Mouse (Mus musculus): ENCODE measurements at regions not wholly inside any gene's neighbourhood (a gene's known extent, or its start where the extent isn't known, plus 50 kb on each side); places are given as distances from the start of the nearest gene placed in this dataset.

DNA sequence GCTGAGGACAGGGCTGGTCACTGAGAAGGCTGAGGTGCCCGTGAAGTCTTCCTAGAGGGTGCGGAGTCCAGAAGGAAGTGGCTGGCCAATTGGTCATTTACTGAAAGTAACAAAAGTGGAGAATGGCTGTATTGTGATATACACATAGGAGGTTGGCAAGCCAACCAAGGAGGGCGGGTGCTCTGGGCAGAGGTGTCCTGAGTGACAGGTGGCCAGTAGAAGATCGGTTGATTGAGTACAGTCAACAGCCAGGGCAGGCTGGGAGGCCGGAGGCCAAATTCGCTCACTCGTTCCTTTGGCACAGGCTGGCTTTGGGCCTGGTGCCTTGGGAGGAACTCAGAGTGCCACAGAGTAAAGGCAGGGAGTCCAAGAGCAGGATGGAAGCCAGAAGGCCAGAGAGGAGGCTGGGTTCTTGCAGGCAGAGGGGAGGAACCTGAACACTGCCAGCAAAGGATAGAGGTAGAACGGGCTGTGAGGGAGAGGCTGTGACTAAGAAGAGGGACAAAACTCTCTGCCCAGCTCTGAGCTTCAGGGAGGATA lies 68.3 kb downstream of the Gm11733 start:
- no peaks in the 10 kb centered on the region for H3K36me3 ChIP-seq (ENCODE audit: control insufficient read depth, insufficient read depth, low read length)
- H3K27me3 ChIP-seq (ENCODE audit: control insufficient read depth, insufficient read depth, low read length) = no peaks in the 10 kb centered on the region
- H3K27ac ChIP-seq (ENCODE audit: control insufficient read depth, insufficient read depth, low read depth, low read length) = no peak overlapping the region
- TF ChIP-seq CTCF (IDR thresholded peaks at IDR 0.05; ENCODE audit: control insufficient read depth, insufficient read depth, insufficient replicate concordance, low read depth, low read length) = no peak
- TF ChIP-seq POLR2A (IDR thresholded peaks at IDR 0.05; ENCODE audit: control insufficient read depth, low read depth, low read length) = no peak
- no peaks in the 10 kb centered on the region for H3K4me1 ChIP-seq (ENCODE audit: control insufficient read depth, insufficient read depth, low read length)
- H3K4me3 ChIP-seq (ENCODE audit: control insufficient read depth, low read depth, low read length) = no peak overlapping the region

DNA sequence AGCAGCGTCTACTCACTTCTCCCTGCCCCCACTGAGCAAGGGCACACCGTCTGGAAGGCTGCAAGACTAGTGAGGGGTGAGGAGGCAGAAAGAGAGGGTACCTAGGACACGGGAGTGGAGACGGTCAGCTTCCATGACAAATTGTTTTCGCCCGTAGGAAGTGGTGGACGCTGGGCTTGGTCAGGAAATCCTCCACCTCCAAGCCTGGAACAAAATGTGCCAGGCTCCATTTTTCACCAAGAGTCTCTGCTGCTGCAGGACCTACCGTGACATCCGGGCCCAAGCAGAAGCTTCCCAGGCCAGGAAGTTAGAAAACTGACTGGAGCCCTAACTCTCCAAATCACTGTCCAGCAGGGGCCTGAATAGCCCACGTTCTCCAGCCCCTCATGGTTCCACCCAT lies 69.9 kb downstream of the Gm11733 start:
- H3K27me3 ChIP-seq (ENCODE audit: control insufficient read depth, insufficient read depth, low read length) = no peaks in the 10 kb centered on the region
- no peak for TF ChIP-seq POLR2A (IDR thresholded peaks at IDR 0.05; ENCODE audit: control insufficient read depth, low read depth, low read length)
- TF ChIP-seq CTCF (IDR thresholded peaks at IDR 0.05; ENCODE audit: control insufficient read depth, insufficient read depth, insufficient replicate concordance, low read depth, low read length) = no peak
- H3K4me3 ChIP-seq (ENCODE audit: control insufficient read depth, low read depth, low read length) = no peak overlapping the region
- no peaks in the 10 kb centered on the region for H3K4me1 ChIP-seq (ENCODE audit: control insufficient read depth, insufficient read depth, low read length)
- H3K27ac ChIP-seq (ENCODE audit: control insufficient read depth, insufficient read depth, low read depth, low read length) = no peak overlapping the region
- H3K36me3 ChIP-seq (ENCODE audit: control insufficient read depth, insufficient read depth, low read length) = no peaks in the 10 kb centered on the region

DNA sequence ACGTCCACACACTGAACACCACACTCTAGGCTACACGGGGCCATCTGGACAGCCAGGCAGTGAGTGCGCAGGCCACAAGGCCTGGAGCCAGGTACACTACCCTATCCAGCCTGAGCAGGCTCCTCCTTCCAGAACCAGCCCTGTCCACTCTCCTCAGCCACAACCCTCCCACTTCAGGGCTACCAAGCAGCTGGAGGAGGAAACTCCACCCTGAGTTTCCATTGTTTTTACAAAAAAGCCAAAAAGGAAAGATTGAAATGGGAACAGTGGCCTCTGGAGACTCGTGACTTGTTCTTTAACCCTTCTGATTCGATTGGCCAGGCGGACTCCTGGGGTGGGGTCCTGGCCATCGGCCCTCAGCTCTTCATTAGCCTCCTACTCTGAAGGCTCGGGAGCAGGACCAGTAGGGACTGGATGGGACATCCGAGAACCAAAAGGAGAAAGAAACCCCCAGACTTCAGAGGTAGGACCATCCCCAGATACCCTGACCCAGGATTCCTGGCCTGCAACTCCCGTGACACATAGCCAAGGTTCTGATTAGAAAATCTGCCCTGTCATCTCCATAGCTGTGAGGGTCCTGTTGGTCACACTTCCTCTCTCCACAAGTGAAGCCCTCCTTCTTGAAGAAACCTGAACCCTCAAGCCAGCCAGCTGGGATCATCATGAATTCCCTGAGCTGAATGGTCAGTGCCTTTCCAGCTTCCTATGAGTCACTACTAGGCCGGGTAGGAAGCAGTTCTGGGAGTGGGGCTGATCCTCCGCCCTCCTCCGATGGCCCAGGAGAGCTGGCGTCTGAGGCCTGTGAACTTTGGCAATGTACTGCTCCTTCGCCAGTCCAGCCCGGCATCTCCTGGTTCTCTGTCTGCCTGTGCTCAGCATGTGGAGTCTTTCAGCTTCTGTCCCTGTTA lies 73.6 kb downstream of the Gm11733 start:
- Histone ChIP-seq H3K4me3 (ENCODE audit: control insufficient read depth, low read depth, low read length) (no peak overlapping the region), H3K27ac (ENCODE audit: control insufficient read depth, insufficient read depth, low read depth, low read length) (no peak overlapping the region; the same call in 1 of the 2 replicates), H3K27me3 (ENCODE audit: control insufficient read depth, insufficient read depth, low read length) (no peaks in the 10 kb centered on the region), H3K36me3 (ENCODE audit: control insufficient read depth, insufficient read depth, low read length) (no peaks in the 10 kb centered on the region), H3K4me1 (ENCODE audit: control insufficient read depth, insufficient read depth, low read length) (no peaks in the 10 kb centered on the region)
- TF ChIP-seq CTCF (IDR thresholded peaks at IDR 0.05; ENCODE audit: control insufficient read depth, insufficient read depth, insufficient replicate concordance, low read depth, low read length) (no peak), POLR2A (IDR thresholded peaks at IDR 0.05; ENCODE audit: control insufficient read depth, low read depth, low read length) (no peak)

DNA sequence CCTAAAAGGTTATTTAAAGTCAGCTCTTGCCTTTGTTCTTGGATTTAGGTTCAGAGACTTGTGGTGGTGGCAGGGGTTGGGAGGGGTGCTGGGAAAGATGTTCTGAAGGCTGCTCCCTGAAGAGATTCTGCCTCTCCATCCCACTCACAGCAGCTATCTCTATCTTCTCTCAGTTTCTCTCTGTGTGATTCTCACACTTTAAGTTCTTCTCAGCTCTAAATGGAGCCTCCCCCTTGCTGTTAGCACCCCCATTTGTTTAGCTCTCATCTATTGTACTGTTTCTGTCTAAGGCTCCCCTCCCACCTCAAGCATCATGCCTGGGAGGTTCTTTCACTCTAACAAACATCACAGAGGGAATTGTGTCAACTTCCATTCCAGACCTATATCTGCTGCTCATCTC lies 75.7 kb downstream of the Gm11733 start:
- no peaks in the 10 kb centered on the region for H3K27me3 ChIP-seq (ENCODE audit: control insufficient read depth, insufficient read depth, low read length)
- H3K4me3 ChIP-seq (ENCODE audit: control insufficient read depth, low read depth, low read length) = no peak overlapping the region
- TF ChIP-seq POLR2A (IDR thresholded peaks at IDR 0.05; ENCODE audit: control insufficient read depth, low read depth, low read length) (no peak), CTCF (IDR thresholded peaks at IDR 0.05; ENCODE audit: control insufficient read depth, insufficient read depth, insufficient replicate concordance, low read depth, low read length) (no peak)
- H3K36me3 ChIP-seq (ENCODE audit: control insufficient read depth, insufficient read depth, low read length) = no peaks in the 10 kb centered on the region
- H3K27ac ChIP-seq (ENCODE audit: control insufficient read depth, insufficient read depth, low read depth, low read length) = no peak overlapping the region
- H3K4me1 ChIP-seq (ENCODE audit: control insufficient read depth, insufficient read depth, low read length) = no peaks in the 10 kb centered on the region

DNA sequence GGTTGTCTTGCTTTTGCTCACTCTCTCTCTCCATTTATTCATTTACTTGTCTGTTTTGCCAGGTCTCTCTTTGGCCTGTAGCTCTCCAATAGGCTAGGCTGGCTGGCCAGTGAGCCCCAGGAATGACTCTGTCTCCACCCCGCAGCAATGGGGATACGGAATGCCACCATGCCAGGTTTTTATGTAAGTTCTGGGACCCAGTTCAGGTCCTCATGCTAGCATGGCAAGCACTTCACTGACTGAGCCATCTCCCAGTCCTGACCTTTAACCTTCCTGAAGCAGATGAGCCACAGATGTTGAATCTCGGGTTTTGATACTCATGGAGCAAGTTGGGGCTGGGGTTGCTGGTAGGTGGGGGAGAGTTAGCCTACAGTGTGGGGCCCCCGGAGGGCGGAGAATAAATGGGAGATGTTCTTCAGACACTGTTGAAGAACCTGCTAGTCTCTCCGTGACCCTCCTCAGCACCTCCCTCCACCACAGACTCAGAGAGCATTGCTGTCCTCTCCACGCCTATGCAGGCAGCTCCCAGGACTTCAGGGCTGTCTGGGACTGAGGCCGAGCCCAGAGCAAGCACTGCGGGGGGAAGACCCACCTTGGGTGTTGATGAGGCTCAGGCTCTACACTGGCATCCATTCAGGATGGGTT lies 83.9 kb downstream of the Gm11733 start:
- H3K27me3 ChIP-seq (ENCODE audit: control insufficient read depth, insufficient read depth, low read length) = no peaks in the 10 kb centered on the region
- H3K27ac ChIP-seq (ENCODE audit: control insufficient read depth, insufficient read depth, low read depth, low read length) = no peak overlapping the region
- no peak overlapping the region for H3K4me3 ChIP-seq (ENCODE audit: control insufficient read depth, low read depth, low read length)
- TF ChIP-seq CTCF (IDR thresholded peaks at IDR 0.05; ENCODE audit: control insufficient read depth, insufficient read depth, insufficient replicate concordance, low read depth, low read length) (no peak), POLR2A (IDR thresholded peaks at IDR 0.05; ENCODE audit: control insufficient read depth, low read depth, low read length) (no peak)
- H3K36me3 ChIP-seq (ENCODE audit: control insufficient read depth, insufficient read depth, low read length) = no peaks in the 10 kb centered on the region
- peaks cover 2% of the 10 kb centered on the region; the same call in 1 of the 2 replicates for H3K4me1 ChIP-seq (ENCODE audit: control insufficient read depth, insufficient read depth, low read length)

DNA sequence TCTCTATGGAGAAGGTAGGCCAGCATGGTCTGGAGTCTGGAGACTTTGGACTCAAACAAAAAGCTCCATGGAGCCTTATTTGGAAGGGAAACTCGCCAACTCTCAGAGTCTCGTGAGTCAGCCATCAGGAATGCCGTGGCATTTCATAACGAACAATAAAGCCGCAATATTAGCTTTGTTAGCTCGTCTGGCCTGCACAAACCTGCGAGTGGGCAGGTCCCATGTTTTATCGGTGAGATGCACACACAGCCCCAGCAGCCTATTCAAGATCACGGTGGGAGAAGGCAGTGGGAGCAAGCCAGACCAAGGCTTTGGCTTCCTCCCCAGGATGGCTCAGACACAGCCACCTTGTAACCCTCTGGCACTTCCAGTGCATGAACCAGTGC lies 84.4 kb downstream of the Gm11733 start:
- Histone ChIP-seq H3K27ac (ENCODE audit: control insufficient read depth, insufficient read depth, low read depth, low read length) (no peak overlapping the region), H3K27me3 (ENCODE audit: control insufficient read depth, insufficient read depth, low read length) (no peaks in the 10 kb centered on the region), H3K36me3 (ENCODE audit: control insufficient read depth, insufficient read depth, low read length) (no peaks in the 10 kb centered on the region), H3K4me1 (ENCODE audit: control insufficient read depth, insufficient read depth, low read length) (peaks cover 2% of the 10 kb centered on the region; the same call in 1 of the 2 replicates), H3K4me3 (ENCODE audit: control insufficient read depth, low read depth, low read length) (no peak overlapping the region)
- TF ChIP-seq CTCF (IDR thresholded peaks at IDR 0.05; ENCODE audit: control insufficient read depth, insufficient read depth, insufficient replicate concordance, low read depth, low read length) = no peak
- no peak for TF ChIP-seq POLR2A (IDR thresholded peaks at IDR 0.05; ENCODE audit: control insufficient read depth, low read depth, low read length)

DNA sequence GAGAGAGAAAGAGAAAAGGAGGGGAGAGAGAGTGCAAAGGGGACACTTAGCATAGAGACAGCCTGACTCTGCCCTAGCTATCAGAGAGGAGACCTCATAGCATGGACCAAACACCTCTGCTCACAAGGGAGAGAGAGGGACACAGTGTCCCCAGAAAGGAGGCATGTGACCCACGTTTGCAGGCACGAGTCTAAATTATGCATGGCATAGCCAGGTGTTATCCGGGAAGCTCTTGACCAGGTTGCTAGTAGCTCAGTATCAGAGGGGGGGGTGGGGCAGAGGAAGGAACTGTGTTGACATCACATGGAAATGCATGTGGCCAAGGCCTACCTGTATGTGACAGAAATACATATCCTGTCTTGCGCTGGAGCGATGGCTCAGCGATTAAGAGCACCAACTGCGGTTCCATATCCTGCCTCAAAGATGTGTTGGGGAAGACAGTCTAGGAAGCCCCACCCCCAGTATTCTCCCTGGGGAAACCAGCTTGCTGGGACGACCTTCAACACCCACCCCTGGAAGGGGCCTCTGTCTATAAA lies 84.5 kb upstream of the Tnrc6c start:
- Histone ChIP-seq H3K36me3 (ENCODE audit: control insufficient read depth, insufficient read depth, low read length) (no peaks in the 10 kb centered on the region), H3K4me1 (ENCODE audit: control insufficient read depth, insufficient read depth, low read length) (peaks cover 2% of the 10 kb centered on the region; the same call in 1 of the 2 replicates), H3K27ac (ENCODE audit: control insufficient read depth, insufficient read depth, low read depth, low read length) (no peak overlapping the region), H3K27me3 (ENCODE audit: control insufficient read depth, insufficient read depth, low read length) (no peaks in the 10 kb centered on the region), H3K4me3 (ENCODE audit: control insufficient read depth, low read depth, low read length) (no peak overlapping the region)
- no peak for TF ChIP-seq CTCF (IDR thresholded peaks at IDR 0.05; ENCODE audit: control insufficient read depth, insufficient read depth, insufficient replicate concordance, low read depth, low read length)
- TF ChIP-seq POLR2A (IDR thresholded peaks at IDR 0.05; ENCODE audit: control insufficient read depth, low read depth, low read length) = no peak
